Mouse (Mus musculus) brain, embryonic 14.5 days (tissue): ENCODE data around the gene Saxo1.

Experiments used
- CTCF ChIP-seq: fragments of 200-500 bp; IDR thresholded peaks from 2 replicates; pipeline ENCODE4 v1.5.1; 2012; ENCODE audit warnings: inconsistent platforms, mild to moderate bottlenecking, moderate library complexity, borderline replicate concordance; ENCODE audit not compliant: insufficient read depth, insufficient read length; ENCODE audit errors: extremely low read depth
- POLR2A ChIP-seq: fragments of 200-500 bp; IDR thresholded peaks from 2 replicates; pipeline ENCODE4 v1.6.1; 2012; ENCODE audit warnings: mild to moderate bottlenecking, inconsistent platforms, borderline replicate concordance; ENCODE audit not compliant: poor library complexity, insufficient read depth, insufficient read length, severe bottlenecking; ENCODE audit errors: extremely low read depth

- TF ChIP-seq POLR2A (no peak), CTCF (no peak)
Observed at GRCm38 (mm10) chr4:86574939-86575282, 16.8 kb upstream of the Saxo1 start.
